Mouse (Mus musculus) brain, embryonic 14.5 days (tissue): ENCODE results near the gene Ccl28.

Source experiments
- CTCF ChIP-seq: fragments of 200-500 bp; IDR thresholded peaks from 2 replicates; pipeline ENCODE4 v1.5.1; 2012; ENCODE audit warnings: inconsistent platforms, mild to moderate bottlenecking, moderate library complexity, borderline replicate concordance; ENCODE audit not compliant: insufficient read depth, insufficient read length; ENCODE audit errors: extremely low read depth
- POLR2A ChIP-seq: fragments of 200-500 bp; IDR thresholded peaks from 2 replicates; pipeline ENCODE4 v1.6.1; 2012; ENCODE audit warnings: mild to moderate bottlenecking, inconsistent platforms, borderline replicate concordance; ENCODE audit not compliant: poor library complexity, insufficient read depth, insufficient read length, severe bottlenecking; ENCODE audit errors: extremely low read depth

GRCm38 (mm10) chr13:119644769-119645168, 21.1 kb downstream of the Ccl28 start:
- no peak for TF ChIP-seq POLR2A
- TF ChIP-seq CTCF: no peak
